Mouse (Mus musculus) limb, embryonic 14.5 days (tissue): Measurements from ENCODE around the gene Gm826. TPM values are rescaled to one million over a fixed set of nuclear protein-coding genes. Genes with fewer than 3 reads are reported as not detected.

Source experiments
- ATAC-seq: fragments of 200-750 bp; cut with Nextera tagmentation; 2 replicates; pipeline ENCODE4 v1.8.0; 2017; ENCODE audit warnings: low read depth, moderate number of reproducible peaks, moderate TSS enrichment; ENCODE audit not compliant: low FRiP score
- DNase-seq: peaks from one replicate; pipeline ENCODE4 v3.0.0-alpha.2; 2015; ENCODE audit warnings: low spot score
- H3K27ac ChIP-seq: fragments of 300-500 bp; sonication (generic); replicated peaks from 2 replicates; pipeline ENCODE4 v1.5.1; 2014; ENCODE audit warnings: low read depth, mild to moderate bottlenecking, low read length, moderate library complexity, mixed read lengths
- H3K27me3 ChIP-seq: fragments of 300-500 bp; sonication (generic); 2 replicates; pipeline ENCODE4 v1.6.1; 2014; ENCODE audit warnings: low read length, mixed read lengths; ENCODE audit not compliant: control insufficient read depth, insufficient read depth
- H3K36me3 ChIP-seq: fragments of 300-500 bp; sonication (generic); 2 replicates; pipeline ENCODE4 v1.6.1; 2014; ENCODE audit warnings: mild to moderate bottlenecking, low read length, moderate library complexity, mixed read lengths; ENCODE audit not compliant: control insufficient read depth, insufficient read depth
- H3K4me1 ChIP-seq: fragments of 300-500 bp; sonication (generic); 2 replicates; pipeline ENCODE4 v1.6.1; 2014; ENCODE audit warnings: antibody characterized with exemption, low read length, mixed read lengths; ENCODE audit not compliant: control insufficient read depth, insufficient read depth
- H3K4me2 ChIP-seq: fragments of 300-500 bp; sonication (generic); replicated peaks from 2 replicates; pipeline ENCODE4 v1.6.1; 2014; ENCODE audit warnings: low read depth, mild to moderate bottlenecking, low read length, moderate library complexity; ENCODE audit not compliant: severe bottlenecking
- H3K4me3 ChIP-seq: fragments of 300-500 bp; sonication (generic); replicated peaks from 2 replicates; pipeline ENCODE4 v1.5.1; 2014; ENCODE audit warnings: low read length
- H3K9ac ChIP-seq: fragments of 300-500 bp; sonication (generic); 2 replicates; pipeline ENCODE4 v1.6.1; 2014; ENCODE audit warnings: mild to moderate bottlenecking, low read depth, low read length, moderate library complexity; ENCODE audit not compliant: severe bottlenecking
- H3K9me3 ChIP-seq: fragments of 300-500 bp; sonication (generic); 2 replicates; pipeline ENCODE4 v1.6.1; 2016; ENCODE audit warnings: low read length; ENCODE audit not compliant: control insufficient read depth
- POLR2A ChIP-seq: fragments of 200-500 bp; IDR thresholded peaks from 2 replicates; pipeline ENCODE4 v1.8.0; 2012; ENCODE audit warnings: inconsistent platforms, mild to moderate bottlenecking, moderate library complexity, borderline replicate concordance; ENCODE audit not compliant: insufficient read depth, insufficient read length; ENCODE audit errors: extremely low read depth
- WGBS: fragments of 180-500 bp; shearing (Covaris S2); extraction: QIAGEN DNeasy Blood & Tissue Kit; methylation state at CpG from one replicate; pipeline ENCODE4 v1.1.7; 2014; 5-methylcytosine and 5-hydroxymethylcytosine counted together
- polyA plus RNA-seq, 2 experiments: library from polyadenylated mRNA; depleted of rRNA in 1 of 2; stranded (reverse) in 1 of 2; unstranded in 1 of 2; fragments of >200 nt; fragmentation: Nextera tagmentation in 1 of 2; extraction: Ambion mirVana in 1 of 2; gene quantifications; 2 replicates each; pipeline versions ENCODE4 v1.2.1 to v1.2.3; 2012 to 2014

Gm826 gene
- polyA plus RNA-seq, 2 experiments: 0.29 to 0.32 TPM

DNA sequence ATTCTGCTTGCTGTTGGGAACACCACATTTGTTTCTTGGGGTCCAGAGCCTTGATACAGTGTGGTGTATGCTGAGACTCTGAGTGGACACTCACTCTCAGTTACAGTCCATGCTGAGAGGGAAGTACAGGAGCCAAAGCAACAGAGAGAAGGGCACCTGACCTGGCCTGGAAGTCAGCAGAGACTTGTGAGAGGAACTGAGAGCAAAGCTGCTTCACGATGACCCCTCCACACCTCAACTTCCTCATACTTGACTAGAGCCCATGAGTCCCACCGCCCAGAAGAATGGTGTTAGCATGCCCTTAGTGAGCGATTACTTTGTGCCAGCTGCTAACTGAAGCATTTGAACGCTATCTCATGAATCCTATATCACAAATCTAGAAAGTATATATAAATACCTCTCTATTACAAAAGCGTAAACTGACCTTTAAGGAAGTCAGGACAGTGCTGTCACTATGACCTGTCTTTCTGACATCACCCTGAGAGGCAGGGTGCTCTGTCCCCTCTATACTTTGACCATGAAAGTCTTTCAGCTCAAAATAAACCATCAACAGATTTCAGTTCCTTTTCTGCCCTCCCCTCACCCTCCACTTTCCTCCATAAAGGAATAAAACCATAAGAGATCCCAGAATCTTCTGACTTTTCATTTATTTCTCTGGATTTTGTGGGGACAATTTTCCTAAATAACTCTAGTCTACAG is 57.9 kb downstream of the Gm826 start:
- Histone ChIP-seq H3K27ac (no peak overlapping the region), H3K4me1 (no peaks in the 10 kb centered on the region), H3K4me2 (no peak overlapping the region), H3K9ac (no peak overlapping the region), H3K9me3 (no peaks in the 10 kb centered on the region), H3K36me3 (no peaks in the 10 kb centered on the region), H3K4me3 (no peak overlapping the region), H3K27me3 (no peaks in the 10 kb centered on the region)
- WGBS: 86% methylated on average over 5 of the region's 5 CpGs
- no peak for TF ChIP-seq POLR2A
- ATAC-seq: no peak
- no peak for DNase-seq

DNA sequence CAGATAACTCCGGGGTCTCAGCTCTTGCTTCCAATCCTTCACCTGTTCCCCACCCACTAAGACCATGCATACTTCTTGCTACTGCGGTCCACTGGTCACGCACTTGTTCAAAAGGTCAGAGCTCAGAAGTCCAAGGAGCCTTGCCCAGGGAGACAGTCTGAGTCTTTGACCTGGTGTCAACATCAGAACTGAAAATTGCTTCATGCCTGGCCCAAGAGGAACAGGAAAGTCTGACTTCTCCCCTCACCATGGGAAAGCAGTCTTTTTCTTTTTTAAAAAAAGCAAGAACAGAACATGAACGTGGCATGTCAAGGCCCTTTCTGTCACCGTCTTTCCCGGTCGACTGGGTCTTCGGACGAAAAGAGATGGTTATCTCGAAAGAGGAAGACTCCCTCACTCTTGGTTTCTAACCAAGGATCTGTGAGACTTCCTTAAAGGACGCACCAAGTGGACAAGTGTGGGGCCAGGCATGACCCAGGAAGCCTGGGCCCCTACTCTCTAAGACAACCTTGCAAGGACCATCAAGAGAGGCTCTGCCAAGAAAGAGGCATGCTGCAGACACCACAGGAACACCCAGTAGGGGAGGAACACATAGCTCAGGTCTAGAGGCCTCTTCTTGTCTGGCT is 66.0 kb downstream of the Gm826 start:
- Histone ChIP-seq H3K9me3 (no peaks in the 10 kb centered on the region), H3K4me3 (no peak overlapping the region), H3K36me3 (no peaks in the 10 kb centered on the region), H3K4me2 (no peak overlapping the region), H3K27me3 (no peaks in the 10 kb centered on the region), H3K4me1 (no peaks in the 10 kb centered on the region), H3K9ac (no peak overlapping the region), H3K27ac (no peak overlapping the region)
- ATAC-seq (no peak), DNase-seq (peak; percentile 10)
- no peak for TF ChIP-seq POLR2A
- 84% methylated on average over 11 of the region's 11 CpGs for WGBS

DNA sequence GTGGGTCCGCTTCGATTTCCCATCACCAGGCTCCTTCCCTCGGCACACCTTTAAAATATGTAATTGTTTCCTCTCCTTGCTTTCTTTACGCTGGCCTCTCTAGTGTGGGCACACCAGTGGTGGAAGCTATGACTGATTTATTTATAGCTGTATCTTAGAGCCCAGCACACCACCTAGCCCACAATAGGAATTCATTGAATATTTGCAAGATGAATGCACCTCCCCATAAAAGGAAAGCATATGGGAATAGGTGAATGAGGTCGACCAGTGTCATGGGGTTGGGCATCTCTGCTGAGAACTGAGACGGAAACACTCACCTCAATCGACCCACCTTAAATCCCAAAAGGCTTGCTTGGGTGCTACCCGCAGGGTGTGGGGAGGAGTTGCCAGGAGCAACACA is 70.1 kb downstream of the Gm826 start:
- no peaks in the 10 kb centered on the region for H3K9me3 ChIP-seq
- H3K27ac ChIP-seq: no peak overlapping the region
- ATAC-seq (no peak), DNase-seq (no peak)
- H3K4me3 ChIP-seq: no peak overlapping the region
- no peaks in the 10 kb centered on the region for H3K4me1 ChIP-seq
- TF ChIP-seq POLR2A: no peak
- H3K27me3 ChIP-seq: no peaks in the 10 kb centered on the region
- WGBS: 84% methylated on average over 8 of the region's 8 CpGs
- no peaks in the 10 kb centered on the region for H3K36me3 ChIP-seq
- no peak overlapping the region for H3K9ac ChIP-seq
- no peak overlapping the region for H3K4me2 ChIP-seq

DNA sequence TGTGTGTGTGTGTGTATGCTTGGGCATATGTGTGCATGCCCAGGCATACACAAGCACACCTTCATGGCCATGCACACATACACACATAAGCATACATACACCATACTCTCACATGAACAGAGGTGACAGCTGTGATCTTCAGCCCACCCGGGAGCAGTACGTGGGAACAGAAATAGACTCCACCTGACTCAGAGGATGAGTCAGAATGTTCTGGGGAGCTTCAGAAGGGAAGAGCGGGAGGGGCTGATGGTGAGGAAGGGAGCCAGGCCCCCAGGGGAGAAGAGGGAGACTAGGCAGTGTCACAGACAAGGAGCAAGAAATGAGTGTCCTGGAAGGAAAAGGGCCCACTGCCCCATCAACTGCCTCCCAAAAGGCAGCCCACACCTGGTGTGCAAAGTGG is 72.4 kb downstream of the Gm826 start:
- 83% methylated on average over 3 of the region's 3 CpGs for WGBS
- no peak overlapping the region for H3K4me3 ChIP-seq
- no peak for TF ChIP-seq POLR2A
- no peaks in the 10 kb centered on the region for H3K9me3 ChIP-seq
- ATAC-seq (no peak), DNase-seq (no peak)
- H3K4me2 ChIP-seq: no peak overlapping the region
- H3K27me3 ChIP-seq: no peaks in the 10 kb centered on the region
- H3K9ac ChIP-seq: no peak overlapping the region
- no peaks in the 10 kb centered on the region for H3K36me3 ChIP-seq
- H3K4me1 ChIP-seq: no peaks in the 10 kb centered on the region
- H3K27ac ChIP-seq: no peak overlapping the region

Other genes starting within 250 kb of the Gm826 start
- 20.8 and 26.8 TPM in 2 replicates for gene Mafb, start 32.9 kb upstream of the Gm826 start, polyA plus RNA-seq (2012; rRNA removed)
- 24.5 and 28.3 TPM in 2 replicates for gene Mafb, start 32.9 kb upstream of the Gm826 start, polyA plus RNA-seq (2014; fragmentation: Nextera tagmentation; extraction: Ambion mirVana)